Mouse (Mus musculus): ENCODE measurements at regions not wholly inside any gene's neighbourhood (a gene's known extent, or its start where the extent isn't known, plus 50 kb on each side); places are given as distances from the start of the nearest gene placed in this dataset.
"Not testable (repeated sequence)": the region's sequence is repeated elsewhere in the genome, so short reads cannot be mapped to it uniquely, and the experiment has no call there.

DNA sequence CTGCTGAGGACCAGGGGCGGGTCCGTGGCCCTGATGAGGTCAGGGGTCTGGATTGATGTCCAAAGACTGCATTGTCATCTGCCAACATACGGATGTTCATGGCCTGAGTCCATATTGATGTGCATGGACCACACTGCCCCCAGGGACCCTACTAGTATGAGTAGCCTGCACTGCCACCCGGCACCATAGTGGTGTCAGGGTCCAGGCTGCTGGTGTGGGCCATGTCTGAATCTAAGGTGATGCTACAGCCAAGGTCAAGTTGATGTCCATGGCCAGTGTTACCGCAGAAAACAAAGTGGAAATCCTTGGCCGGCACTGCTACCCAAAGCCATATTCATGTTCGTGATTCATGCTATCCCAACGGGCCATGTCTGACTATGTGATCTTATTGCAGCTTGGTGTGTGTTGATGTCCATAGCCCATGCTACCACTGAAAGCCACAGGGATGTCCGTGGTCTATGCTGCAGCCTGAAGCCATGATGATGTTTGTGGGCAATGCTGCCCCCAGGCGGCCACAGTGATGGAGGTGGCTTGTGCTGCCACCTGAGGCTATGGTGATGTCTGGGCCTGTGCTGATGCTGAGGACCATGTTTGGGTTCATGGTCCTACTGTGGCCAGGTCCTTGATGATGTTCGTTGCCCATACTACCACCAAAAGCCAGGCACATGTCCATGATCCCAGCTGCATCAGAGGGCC is 130.5 kb downstream of the Iqub start:
- ATAC-seq (ENCODE audit: insufficient number of reproducible peaks, low FRiP score, low TSS enrichment, low read depth): 0 out of 2 replicates have a peak, but pooled peaks have one; percentile 40
- Histone ChIP-seq H3K36me3 (no peaks in the 10 kb centered on the region), H3K9me3 (no peaks in the 10 kb centered on the region), H3K27me3 (no peaks in the 10 kb centered on the region), H3K27ac (no peak overlapping the region), H3K4me1 (no peaks in the 10 kb centered on the region), H3K9ac (no peak overlapping the region), H3K4me3 (no peak overlapping the region), H3K4me2 (no peak overlapping the region)
- WGBS: 83% methylated on average over 11 of the region's 11 CpGs

GRCm38 (mm10) chr6:24379859-24380258 is 135.0 kb downstream of the Iqub start:
- Histone ChIP-seq H3K4me1 (no peaks in the 10 kb centered on the region), H3K4me3 (no peak overlapping the region), H3K9me3 (no peaks in the 10 kb centered on the region), H3K4me2 (no peak overlapping the region), H3K27ac (no peak overlapping the region), H3K9ac (no peak overlapping the region), H3K36me3 (no peaks in the 10 kb centered on the region), H3K27me3 (no peaks in the 10 kb centered on the region)
- WGBS: 59% methylated on average over 2 of the region's 2 CpGs
- ATAC-seq (ENCODE audit: insufficient number of reproducible peaks, low FRiP score, low TSS enrichment, low read depth): no peak

DNA sequence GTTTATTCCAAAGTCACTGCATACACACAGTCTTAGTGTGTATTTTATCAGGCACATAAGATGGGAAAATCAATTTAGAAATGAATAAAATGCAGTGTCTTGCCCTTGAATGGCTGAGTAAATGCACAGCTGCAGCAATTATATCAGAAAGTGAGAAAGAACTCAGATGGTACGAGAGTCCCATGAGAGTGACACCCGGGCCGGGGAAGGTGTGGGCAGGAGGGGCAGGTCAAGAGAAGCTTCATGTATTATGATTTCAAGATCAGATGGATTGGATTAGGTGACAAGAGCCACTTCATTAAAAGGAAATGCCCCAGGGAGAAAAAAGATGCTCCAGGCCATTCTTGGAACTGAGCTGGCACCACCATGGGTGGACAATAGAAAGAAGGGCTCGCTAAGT is 138.1 kb downstream of the Iqub start:
- no peak for ATAC-seq (ENCODE audit: insufficient number of reproducible peaks, low FRiP score, low TSS enrichment, low read depth)
- no peaks in the 10 kb centered on the region for H3K4me1 ChIP-seq
- H3K9me3 ChIP-seq: no peaks in the 10 kb centered on the region
- no peak overlapping the region for H3K4me2 ChIP-seq
- H3K36me3 ChIP-seq: no peaks in the 10 kb centered on the region
- no peaks in the 10 kb centered on the region for H3K27me3 ChIP-seq
- WGBS: 80% methylated on average over 4 of the region's 4 CpGs
- no peak overlapping the region for H3K4me3 ChIP-seq
- no peak overlapping the region for H3K9ac ChIP-seq
- no peak overlapping the region for H3K27ac ChIP-seq

DNA sequence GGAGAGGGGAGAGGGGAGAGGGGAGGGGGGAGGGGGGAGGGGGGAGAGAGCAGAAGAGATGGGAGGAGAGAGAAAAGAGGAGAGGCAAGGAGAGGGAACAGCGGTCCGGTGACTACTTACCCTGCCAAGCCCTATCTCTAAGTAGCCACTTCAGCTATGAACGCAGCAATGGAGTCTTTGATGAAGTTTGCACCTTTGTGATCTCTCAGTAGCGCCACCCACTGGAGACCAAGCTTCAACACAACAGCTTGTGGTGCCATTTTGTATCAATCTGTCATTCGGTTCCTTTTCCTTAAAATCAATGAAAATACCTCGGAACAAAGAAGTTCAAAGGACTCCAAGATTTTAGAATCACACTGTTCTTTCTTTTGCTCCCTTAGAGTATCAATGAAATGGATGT is 141.7 kb downstream of the Iqub start:
- no peak for ATAC-seq (ENCODE audit: insufficient number of reproducible peaks, low FRiP score, low TSS enrichment, low read depth)

DNA sequence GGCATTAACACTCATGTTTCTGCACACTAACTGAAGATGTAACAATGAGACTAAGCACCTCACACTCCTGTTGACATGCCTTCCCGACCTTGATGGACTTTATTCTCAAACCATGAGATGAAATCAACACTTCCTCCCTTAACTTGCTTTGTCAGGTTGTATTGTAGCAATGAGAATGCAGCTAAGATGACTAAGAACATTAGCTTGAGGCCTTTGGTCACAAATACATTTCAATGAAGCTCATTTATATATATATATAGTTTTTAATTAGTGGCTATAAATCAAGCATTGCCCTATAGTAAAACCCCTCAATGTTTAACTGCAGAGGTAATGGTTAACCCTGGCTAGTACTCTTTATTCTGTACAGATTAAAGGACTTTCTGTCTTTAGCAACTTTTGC is 143.2 kb downstream of the Iqub start:
- Histone ChIP-seq H3K4me1 (no peaks in the 10 kb centered on the region), H3K4me3 (no peak overlapping the region), H3K27ac (no peak overlapping the region), H3K36me3 (no peaks in the 10 kb centered on the region), H3K9me3 (no peaks in the 10 kb centered on the region), H3K4me2 (no peak overlapping the region), H3K9ac (no peak overlapping the region), H3K27me3 (no peaks in the 10 kb centered on the region)
- WGBS: 74% methylated on average over 1 of the region's 1 CpGs
- no peak for ATAC-seq (ENCODE audit: insufficient number of reproducible peaks, low FRiP score, low TSS enrichment, low read depth)

More for the DNA sequence above, 141.7 kb downstream of the Iqub start:
- H3K27ac ChIP-seq: no peak overlapping the region
- no peaks in the 10 kb centered on the region for H3K27me3 ChIP-seq
- WGBS: 83% methylated on average over 6 of the region's 6 CpGs
- H3K9me3 ChIP-seq: no peaks in the 10 kb centered on the region
- no peak overlapping the region for H3K4me2 ChIP-seq
- no peak overlapping the region for H3K9ac ChIP-seq
- no peak overlapping the region for H3K4me3 ChIP-seq
- no peaks in the 10 kb centered on the region for H3K4me1 ChIP-seq
- no peaks in the 10 kb centered on the region for H3K36me3 ChIP-seq

DNA sequence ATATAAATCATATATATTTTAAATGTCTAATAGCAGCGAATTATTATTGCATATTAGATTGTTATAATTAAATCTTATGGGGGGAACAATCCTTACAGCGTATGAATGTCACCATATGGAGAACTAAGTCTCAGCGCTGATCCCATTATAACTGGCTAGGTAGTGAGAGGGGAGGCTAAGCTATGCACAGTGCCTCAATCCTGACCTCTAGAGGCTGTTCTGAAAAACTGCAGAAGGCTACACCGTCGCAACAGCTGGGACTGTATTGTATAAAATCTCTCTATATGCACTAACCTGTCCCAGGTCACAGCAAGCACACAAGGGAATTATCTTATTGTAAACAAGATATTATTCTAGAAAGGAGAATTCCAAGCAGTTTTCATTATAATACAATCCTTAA is 164.0 kb downstream of the Iqub start:
- H3K36me3 ChIP-seq: no peaks in the 10 kb centered on the region
- 10% methylated on average over 5 of the region's 5 CpGs for WGBS
- no peaks in the 10 kb centered on the region for H3K27me3 ChIP-seq
- H3K27ac ChIP-seq: no peak overlapping the region
- no peaks in the 10 kb centered on the region for H3K9me3 ChIP-seq
- no peak overlapping the region for H3K9ac ChIP-seq
- peaks cover 3% of the 10 kb centered on the region; the same call in 1 of the 2 replicates for H3K4me1 ChIP-seq
- H3K4me3 ChIP-seq: no peak overlapping the region
- no peak for ATAC-seq (ENCODE audit: insufficient number of reproducible peaks, low FRiP score, low TSS enrichment, low read depth)
- no peak overlapping the region for H3K4me2 ChIP-seq

DNA sequence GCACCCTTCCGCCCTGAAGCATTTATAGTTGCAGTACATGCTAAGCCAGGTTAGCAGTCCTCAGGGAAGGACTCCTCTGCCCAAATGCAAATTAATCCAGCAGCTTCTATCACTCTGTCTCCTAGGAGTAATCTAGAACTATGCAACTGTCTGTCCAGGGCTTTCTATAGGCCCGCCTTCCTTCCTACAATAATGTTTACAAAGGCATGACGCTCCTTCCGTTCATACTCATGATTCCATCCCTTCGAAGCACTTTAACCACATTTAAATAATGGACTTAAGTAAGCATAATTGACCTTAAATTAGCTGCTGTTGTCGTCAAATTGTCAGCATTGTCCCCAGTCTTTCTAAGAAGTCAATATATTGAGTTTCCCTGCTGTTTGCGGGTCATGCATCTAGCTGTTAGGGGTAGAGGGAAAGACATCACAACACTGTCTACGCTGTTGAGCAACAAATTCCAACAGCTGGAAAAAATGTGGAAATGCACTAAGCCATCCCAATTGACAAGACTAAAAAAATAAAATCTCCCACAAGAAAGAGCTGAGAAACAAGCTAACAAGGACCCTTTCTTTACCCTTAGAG is 166.3 kb downstream of the Iqub start:
- Histone ChIP-seq H3K4me1 (peaks cover 3% of the 10 kb centered on the region; the same call in 1 of the 2 replicates), H3K27ac (no peak overlapping the region), H3K4me3 (no peak overlapping the region), H3K9ac (no peak overlapping the region), H3K36me3 (no peaks in the 10 kb centered on the region), H3K9me3 (no peaks in the 10 kb centered on the region), H3K4me2 (no peak overlapping the region), H3K27me3 (no peaks in the 10 kb centered on the region)
- WGBS: 71% methylated on average over 8 of the region's 8 CpGs
- no peak for ATAC-seq (ENCODE audit: insufficient number of reproducible peaks, low FRiP score, low TSS enrichment, low read depth)

DNA sequence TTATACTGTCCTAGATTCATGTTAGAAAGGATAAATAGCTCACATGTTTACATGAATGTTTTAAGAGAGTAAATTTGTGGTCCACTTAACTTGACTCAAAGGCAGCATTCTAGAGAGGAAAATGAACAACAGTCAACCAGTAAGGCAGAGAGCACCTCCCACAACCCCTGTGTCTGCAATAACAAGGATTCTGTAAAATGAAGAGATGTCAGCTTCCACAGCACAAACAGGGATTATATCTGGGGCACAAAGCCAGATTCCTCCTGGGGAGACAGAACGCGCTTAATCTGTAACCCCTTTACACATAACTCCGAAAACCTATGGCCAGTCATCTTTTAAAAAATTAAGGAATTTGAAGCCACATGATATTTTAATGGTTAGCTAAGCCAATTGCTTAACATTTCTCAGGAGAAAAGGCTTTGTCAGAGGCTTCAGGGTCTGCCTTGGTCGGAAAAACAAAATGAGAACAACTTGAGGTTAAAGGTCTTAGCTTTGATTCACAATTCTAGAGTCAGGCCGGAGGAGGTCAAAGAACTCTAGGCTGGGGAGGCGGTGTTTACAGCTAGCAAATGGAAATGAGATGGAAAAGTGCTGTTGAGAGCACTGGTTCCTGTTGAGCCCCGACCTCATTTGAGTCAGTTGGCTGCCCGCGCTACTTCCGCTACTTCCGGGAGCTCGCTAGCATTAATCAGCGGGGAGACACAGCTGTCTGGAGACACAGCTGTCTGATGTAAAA is 167.0 kb downstream of the Iqub start:
- Histone ChIP-seq H3K27me3 (no peaks in the 10 kb centered on the region), H3K9ac (no peak overlapping the region), H3K4me1 (peaks cover 3% of the 10 kb centered on the region; the same call in 1 of the 2 replicates), H3K4me3 (no peak overlapping the region), H3K9me3 (no peaks in the 10 kb centered on the region), H3K4me2 (no peak overlapping the region), H3K27ac (no peak overlapping the region), H3K36me3 (no peaks in the 10 kb centered on the region)
- WGBS: 43% methylated on average over 13 of the region's 13 CpGs
- ATAC-seq (ENCODE audit: insufficient number of reproducible peaks, low FRiP score, low TSS enrichment, low read depth): no peak

DNA sequence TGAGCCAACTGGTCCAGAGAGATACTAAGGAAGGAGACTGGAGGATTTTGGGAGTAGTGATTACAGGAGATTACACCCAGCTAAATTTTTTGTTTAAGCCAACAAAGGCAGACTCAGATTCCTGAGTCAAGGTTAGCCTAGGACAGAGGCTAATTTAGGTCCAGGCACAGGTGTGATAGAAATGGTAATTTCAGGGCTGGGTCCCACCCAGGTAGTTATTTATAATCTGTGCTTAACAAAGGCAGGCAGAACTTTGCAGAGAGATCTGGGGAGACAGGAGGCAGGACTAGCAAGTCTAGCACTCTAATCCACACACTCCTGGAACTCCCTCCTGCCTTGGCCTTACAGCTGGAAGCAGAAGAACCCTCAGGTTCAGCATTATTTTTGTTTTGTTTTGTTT is 172.4 kb downstream of the Iqub start:
- ATAC-seq (ENCODE audit: insufficient number of reproducible peaks, low FRiP score, low TSS enrichment, low read depth): no peak
- Histone ChIP-seq H3K4me2 (no peak overlapping the region), H3K27ac (no peak overlapping the region), H3K4me3 (no peak overlapping the region), H3K27me3 (no peaks in the 10 kb centered on the region), H3K4me1 (no peaks in the 10 kb centered on the region), H3K36me3 (no peaks in the 10 kb centered on the region), H3K9me3 (no peaks in the 10 kb centered on the region), H3K9ac (no peak overlapping the region)

GRCm38 (mm10) chr6:24342056-24342455 is 172.8 kb downstream of the Iqub start:
- no peak overlapping the region for H3K4me3 ChIP-seq
- H3K4me1 ChIP-seq: no peaks in the 10 kb centered on the region
- H3K27ac ChIP-seq: no peak overlapping the region
- 93% methylated on average over 2 of the region's 2 CpGs for WGBS
- no peaks in the 10 kb centered on the region for H3K36me3 ChIP-seq
- ATAC-seq (ENCODE audit: insufficient number of reproducible peaks, low FRiP score, low TSS enrichment, low read depth): no peak
- no peaks in the 10 kb centered on the region for H3K27me3 ChIP-seq
- H3K4me2 ChIP-seq: no peak overlapping the region
- no peaks in the 10 kb centered on the region for H3K9me3 ChIP-seq
- H3K9ac ChIP-seq: no peak overlapping the region

GRCm38 (mm10) chr6:24340107-24340506 is 172.2 kb upstream of the Slc13a1 start:
- H3K4me2 ChIP-seq; H3K9me3 ChIP-seq; H3K27ac ChIP-seq; H3K27me3 ChIP-seq; ATAC-seq (ENCODE audit: insufficient number of reproducible peaks, low FRiP score, low TSS enrichment, low read depth); H3K36me3 ChIP-seq; H3K4me3 ChIP-seq; H3K9ac ChIP-seq; H3K4me1 ChIP-seq: not testable (repeated sequence)
- 67% methylated on average over 4 of the region's 4 CpGs for WGBS

DNA sequence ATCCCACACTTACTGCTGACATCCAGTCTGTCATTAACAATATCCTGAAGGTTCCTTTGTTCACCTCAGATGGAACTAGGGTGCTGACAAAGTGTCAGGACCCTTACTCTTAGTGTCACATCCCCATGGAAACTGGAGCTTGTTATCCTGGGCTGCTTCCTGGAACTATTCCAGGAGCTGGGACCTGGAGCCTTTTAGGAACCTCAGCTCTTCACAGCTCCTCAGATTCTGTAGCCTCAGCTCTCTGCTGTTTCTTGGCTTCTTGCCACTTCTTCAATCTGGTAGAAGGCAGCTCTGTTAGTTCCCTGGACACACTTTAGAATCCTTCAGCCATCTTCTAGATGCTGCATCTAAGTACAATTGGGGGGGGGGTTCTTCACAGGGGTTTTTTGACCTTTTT is 157.3 kb upstream of the Slc13a1 start:
- no peaks in the 10 kb centered on the region for H3K4me1 ChIP-seq
- H3K27ac ChIP-seq: no peak overlapping the region
- H3K9me3 ChIP-seq: no peaks in the 10 kb centered on the region
- no peak overlapping the region for H3K4me3 ChIP-seq
- no peak overlapping the region for H3K4me2 ChIP-seq
- no peak for ATAC-seq (ENCODE audit: insufficient number of reproducible peaks, low FRiP score, low TSS enrichment, low read depth)
- H3K27me3 ChIP-seq: no peaks in the 10 kb centered on the region
- no peaks in the 10 kb centered on the region for H3K36me3 ChIP-seq
- no peak overlapping the region for H3K9ac ChIP-seq

Data from limb, embryonic 15.5 days (tissue).